ENCODE assay signal across 8 mouse cellular contexts in genomic region chr11:5114931-5115581, GRCm38 (mm10). TPM values are rescaled to one million over a fixed set of nuclear protein-coding genes. Genes with fewer than 3 reads are reported as not detected.
DNase-seq lines count a peak whose midpoint lies in the region; ATAC-seq lines count a peak whose summit lies in the region.

No protein-coding gene starts in this region.

- no peak overlapping the region for H3K9ac ChIP-seq in forebrain, embryonic 16.5 days (replicated peaks; ENCODE audit: low read depth, low read length)
- H3K9ac ChIP-seq in intestine, embryonic 16.5 days (ENCODE audit: low read depth, low read length) = no peak overlapping the region; the same call in 1 of the 2 replicates
- H3K9ac ChIP-seq in midbrain, embryonic 11.5 days (ENCODE audit: low read length) = no peak overlapping the region

- no peak; the same call in 1 of the 2 replicates for ATAC-seq in forebrain, embryonic 16.5 days
- peak; percentile 97 for ATAC-seq in granulocyte monocyte progenitor cell, adult 5-6 weeks (replicated peaks; ENCODE audit: poor library complexity, severe bottlenecking)
- peak; percentile 62 for ATAC-seq in intestine, embryonic 16.5 days
- peak; percentile 42; the same call in 1 of the 2 replicates for ATAC-seq in midbrain, embryonic 11.5 days (ENCODE audit: low FRiP score)

- peaks cover 20% of the 10 kb centered on the region for H3K36me3 ChIP-seq in forebrain, embryonic 10.5 days (replicated peaks)
- no peaks in the 10 kb centered on the region for H3K36me3 ChIP-seq in forebrain, embryonic 16.5 days (ENCODE audit: control insufficient read depth, insufficient read depth)
- H3K36me3 ChIP-seq in intestine, embryonic 16.5 days (ENCODE audit: control insufficient read depth, insufficient read depth, low read length) = no peaks in the 10 kb centered on the region
- H3K36me3 ChIP-seq in midbrain, embryonic 11.5 days (ENCODE audit: control insufficient read depth, insufficient read depth, low read length) = no peaks in the 10 kb centered on the region

- H3K4me2 ChIP-seq in forebrain, embryonic 16.5 days (ENCODE audit: low read length) = no peak overlapping the region
- H3K4me2 ChIP-seq in intestine, embryonic 16.5 days (ENCODE audit: low read depth, low read length) = no peak overlapping the region
- no peak overlapping the region for H3K4me2 ChIP-seq in midbrain, embryonic 11.5 days

- peak overlapping the region; percentile 40 for H3K27ac ChIP-seq in forebrain, embryonic 10.5 days
- no peak overlapping the region for H3K27ac ChIP-seq in forebrain, embryonic 16.5 days (ENCODE audit: low read length)
- H3K27ac ChIP-seq in intestine, embryonic 16.5 days (ENCODE audit: low read length) = no peak overlapping the region
- H3K27ac ChIP-seq in midbrain, embryonic 11.5 days (ENCODE audit: low read depth, low read length) = no peak overlapping the region

- no peaks in the 10 kb centered on the region for H3K9me3 ChIP-seq in forebrain, embryonic 10.5 days
- H3K9me3 ChIP-seq in forebrain, embryonic 16.5 days (ENCODE audit: control insufficient read depth, low read length) = no peaks in the 10 kb centered on the region
- H3K9me3 ChIP-seq in intestine, embryonic 16.5 days (ENCODE audit: control insufficient read depth, low read length) = no peaks in the 10 kb centered on the region
- no peaks in the 10 kb centered on the region for H3K9me3 ChIP-seq in midbrain, embryonic 11.5 days (ENCODE audit: control insufficient read depth, low read length)

- no peak overlapping the region for H3K4me3 ChIP-seq in forebrain, embryonic 10.5 days
- no peak overlapping the region for H3K4me3 ChIP-seq in forebrain, embryonic 16.5 days (replicated peaks; ENCODE audit: low read length)
- no peak overlapping the region for H3K4me3 ChIP-seq in intestine, embryonic 16.5 days (ENCODE audit: low read length)
- no peak overlapping the region for H3K4me3 ChIP-seq in midbrain, embryonic 11.5 days (ENCODE audit: low read depth, low read length)

- WGBS in forebrain, embryonic 10.5 days = 29% methylated on average over 13 of the region's 13 CpGs
- WGBS in forebrain, embryonic 16.5 days = 27% methylated on average over 13 of the region's 13 CpGs
- 27% methylated on average over 13 of the region's 13 CpGs for WGBS in intestine, embryonic 16.5 days
- 31% methylated on average over 13 of the region's 13 CpGs for WGBS in midbrain, embryonic 11.5 days

- DNase-seq in forebrain, embryonic 10.5 days (ENCODE audit: extremely low spot score, low spot score) = peak; percentile 86
- DNase-seq in embryo, embryonic 11 days = peak; percentile 89
- DNase-seq in left cerebral cortex, postnatal 36 days (ENCODE audit: low spot score in 2 of 2) = peak; percentile 83 to 86
- peak; percentile 98 for DNase-seq in midbrain, embryonic 11.5 days (ENCODE audit: low spot score, missing footprints)
- DNase-seq in spleen, adult 12 weeks (ENCODE audit: low spot score) = peak; percentile 75

- H3K4me1 ChIP-seq in forebrain, embryonic 10.5 days = peaks cover 10% of the 10 kb centered on the region; the same call in 1 of the 2 replicates
- H3K4me1 ChIP-seq in forebrain, embryonic 16.5 days (replicated peaks; ENCODE audit: control insufficient read depth, insufficient read depth, low read length) = no peaks in the 10 kb centered on the region
- H3K4me1 ChIP-seq in intestine, embryonic 16.5 days (ENCODE audit: control insufficient read depth, insufficient read depth, low read length) = no peaks in the 10 kb centered on the region
- H3K4me1 ChIP-seq in midbrain, embryonic 11.5 days (ENCODE audit: control insufficient read depth, insufficient read depth, low read length) = no peaks in the 10 kb centered on the region

- H3K27me3 ChIP-seq in forebrain, embryonic 10.5 days (ENCODE audit: poor library complexity, severe bottlenecking) = no peaks in the 10 kb centered on the region
- no peaks in the 10 kb centered on the region for H3K27me3 ChIP-seq in forebrain, embryonic 16.5 days (replicated peaks; ENCODE audit: control insufficient read depth, insufficient read depth, low read length)
- H3K27me3 ChIP-seq in intestine, embryonic 16.5 days (replicated peaks; ENCODE audit: control insufficient read depth, insufficient read depth, low read length) = no peaks in the 10 kb centered on the region
- H3K27me3 ChIP-seq in midbrain, embryonic 11.5 days (ENCODE audit: control insufficient read depth, insufficient read depth, low read length) = no peaks in the 10 kb centered on the region

- intact Hi-C loops in left cerebral cortex, postnatal 36 days (cut with DNase I) = loop anchor here (5.0 to 10.0 kb wide), 3 partner anchors 140 to 357 kb away; no protein-coding TSS in a partner anchor

RNA-seq across cellular contexts. Expression of gene Ewsr1, which starts 16.0 kb away (rescaled TPM):
- 896 and 966 TPM in 2 replicates for polyA plus RNA-seq in forebrain, embryonic 10.5 days (2016; fragmentation: Nextera tagmentation; extraction: Ambion mirVana)
- 809 and 814 TPM in 2 replicates for polyA plus RNA-seq in forebrain, embryonic 16.5 days (2015; fragmentation: Nextera tagmentation; extraction: Ambion mirVana)
- 342 and 407 TPM in 2 replicates for total RNA-seq in granulocyte monocyte progenitor cell, adult 5-6 weeks (2014; fragmentation: Nextera tagmentation)
- 626 and 725 TPM in 2 replicates for total RNA-seq in granulocyte monocyte progenitor cell, adult 5-6 weeks (2017)
- polyA plus RNA-seq in intestine, embryonic 16.5 days (2015; fragmentation: Nextera tagmentation; extraction: Ambion mirVana) = 499 and 529 TPM in 2 replicates
- total RNA-seq in left cerebral cortex, postnatal 36 days (2021) = 100 to 1,000 TPM; 222 to 343 TPM
- 419 and 422 TPM in 2 replicates for polyA plus RNA-seq in midbrain, embryonic 11.5 days (2014; fragmentation: Nextera tagmentation; extraction: Ambion mirVana)

RNA-seq across cellular contexts. Expression of gene Rhbdd3, which starts 16.3 kb away (rescaled TPM):
- polyA plus RNA-seq in forebrain, embryonic 10.5 days (2016; fragmentation: Nextera tagmentation; extraction: Ambion mirVana) = 29.7 and 31.6 TPM in 2 replicates
- polyA plus RNA-seq in forebrain, embryonic 16.5 days (2015; fragmentation: Nextera tagmentation; extraction: Ambion mirVana) = 25.1 and 33.0 TPM in 2 replicates
- total RNA-seq in granulocyte monocyte progenitor cell, adult 5-6 weeks (2014; fragmentation: Nextera tagmentation) = 20.0 and 25.8 TPM in 2 replicates
- total RNA-seq in granulocyte monocyte progenitor cell, adult 5-6 weeks (2017) = 15.7 and 42.7 TPM in 2 replicates
- 27.8 and 32.5 TPM in 2 replicates for polyA plus RNA-seq in intestine, embryonic 16.5 days (2015; fragmentation: Nextera tagmentation; extraction: Ambion mirVana)
- 10 to 100 TPM; 22.2 to 26.2 TPM for total RNA-seq in left cerebral cortex, postnatal 36 days (2021)
- 20.4 and 21.3 TPM in 2 replicates for polyA plus RNA-seq in midbrain, embryonic 11.5 days (2014; fragmentation: Nextera tagmentation; extraction: Ambion mirVana)

RNA-seq across cellular contexts. Expression of gene Emid1, which starts 37.0 kb away (rescaled TPM):
- polyA plus RNA-seq in forebrain, embryonic 10.5 days (2016; fragmentation: Nextera tagmentation; extraction: Ambion mirVana) = 29.0 and 31.3 TPM in 2 replicates
- polyA plus RNA-seq in forebrain, embryonic 16.5 days (2015; fragmentation: Nextera tagmentation; extraction: Ambion mirVana) = 22.4 and 27.3 TPM in 2 replicates
- total RNA-seq in granulocyte monocyte progenitor cell, adult 5-6 weeks (2014; fragmentation: Nextera tagmentation) = 10.0 and 11.4 TPM in 2 replicates
- total RNA-seq in granulocyte monocyte progenitor cell, adult 5-6 weeks (2017) = 5.1 and 7.9 TPM in 2 replicates
- polyA plus RNA-seq in intestine, embryonic 16.5 days (2015; fragmentation: Nextera tagmentation; extraction: Ambion mirVana) = 112 and 120 TPM in 2 replicates
- total RNA-seq in left cerebral cortex, postnatal 36 days (2021) = 10 to 100 TPM in 1 of 2 experiments, 1 to 10 TPM in 1; 9.8 to 10.9 TPM
- 12.3 and 13.7 TPM in 2 replicates for polyA plus RNA-seq in midbrain, embryonic 11.5 days (2014; fragmentation: Nextera tagmentation; extraction: Ambion mirVana)

RNA-seq across cellular contexts. Expression of gene Gas2l1, which starts 49.9 kb away (rescaled TPM):
- 20.0 and 20.9 TPM in 2 replicates for polyA plus RNA-seq in forebrain, embryonic 10.5 days (2016; fragmentation: Nextera tagmentation; extraction: Ambion mirVana)
- 17.2 and 18.4 TPM in 2 replicates for polyA plus RNA-seq in forebrain, embryonic 16.5 days (2015; fragmentation: Nextera tagmentation; extraction: Ambion mirVana)
- total RNA-seq in granulocyte monocyte progenitor cell, adult 5-6 weeks (2014; fragmentation: Nextera tagmentation) = 1.0 TPM in 1 of 2 replicates, not detected in the other
- 1.2 and 1.3 TPM in 2 replicates for total RNA-seq in granulocyte monocyte progenitor cell, adult 5-6 weeks (2017)
- polyA plus RNA-seq in intestine, embryonic 16.5 days (2015; fragmentation: Nextera tagmentation; extraction: Ambion mirVana) = 17.5 and 21.0 TPM in 2 replicates
- 10 to 100 TPM; 82.7 to 98.5 TPM for total RNA-seq in left cerebral cortex, postnatal 36 days (2021)
- polyA plus RNA-seq in midbrain, embryonic 11.5 days (2014; fragmentation: Nextera tagmentation; extraction: Ambion mirVana) = 19.4 and 23.1 TPM in 2 replicates

RNA-seq across cellular contexts. Expression of gene Rasl10a, which starts 57.1 kb away (rescaled TPM):
- polyA plus RNA-seq in forebrain, embryonic 10.5 days (2016; fragmentation: Nextera tagmentation; extraction: Ambion mirVana) = 0.60 and 0.77 TPM in 2 replicates
- 0.45 and 0.76 TPM in 2 replicates for polyA plus RNA-seq in forebrain, embryonic 16.5 days (2015; fragmentation: Nextera tagmentation; extraction: Ambion mirVana)
- not detected in 2 replicates for total RNA-seq in granulocyte monocyte progenitor cell, adult 5-6 weeks (2014; fragmentation: Nextera tagmentation)
- total RNA-seq in granulocyte monocyte progenitor cell, adult 5-6 weeks (2017) = not detected in 2 replicates
- polyA plus RNA-seq in intestine, embryonic 16.5 days (2015; fragmentation: Nextera tagmentation; extraction: Ambion mirVana) = 0.69 and 0.71 TPM in 2 replicates
- total RNA-seq in left cerebral cortex, postnatal 36 days (2021) = 10 to 100 TPM; 72.2 to 77.6 TPM
- 0.19 and 0.37 TPM in 2 replicates for polyA plus RNA-seq in midbrain, embryonic 11.5 days (2014; fragmentation: Nextera tagmentation; extraction: Ambion mirVana)
